Mouse (Mus musculus) embryonic facial prominence, embryonic 12.5 days (tissue): ENCODE data around the gene Tagln2. TPM values are rescaled to one million over a fixed set of nuclear protein-coding genes. Genes with fewer than 3 reads are reported as not detected.

Source experiments
- ATAC-seq: fragments of 200-750 bp; cut with Nextera tagmentation; 2 replicates; pipeline ENCODE4 v1.8.0; 2017; ENCODE audit not compliant: insufficient number of reproducible peaks, insufficient read depth, low FRiP score, low TSS enrichment
- H3K27ac ChIP-seq: fragments of 300-500 bp; sonication (generic); 2 replicates; pipeline ENCODE4 v1.5.1; 2016; ENCODE audit warnings: mild to moderate bottlenecking
- H3K27me3 ChIP-seq: fragments of 300-500 bp; sonication (generic); 2 replicates; pipeline ENCODE4 v1.6.1; 2016; ENCODE audit warnings: mild to moderate bottlenecking, moderate library complexity
- H3K36me3 ChIP-seq: fragments of 300-500 bp; sonication (generic); 2 replicates; pipeline ENCODE4 v1.6.1; 2016; ENCODE audit warnings: mild to moderate bottlenecking
- H3K4me1 ChIP-seq: fragments of 300-500 bp; sonication (generic); 2 replicates; pipeline ENCODE4 v1.6.1; 2016
- H3K4me2 ChIP-seq: fragments of 300-500 bp; sonication (generic); replicated peaks from 2 replicates; pipeline ENCODE4 v1.6.1; 2016; ENCODE audit warnings: mild to moderate bottlenecking, moderate library complexity
- H3K4me3 ChIP-seq: fragments of 300-500 bp; sonication (generic); 2 replicates; pipeline ENCODE4 v1.5.1; 2016; ENCODE audit warnings: mild to moderate bottlenecking
- H3K9ac ChIP-seq: fragments of 300-500 bp; sonication (generic); 2 replicates; pipeline ENCODE4 v1.6.1; 2016; ENCODE audit warnings: mild to moderate bottlenecking, moderate library complexity
- H3K9me3 ChIP-seq: fragments of 300-500 bp; sonication (generic); 2 replicates; pipeline ENCODE4 v1.6.1; 2016; ENCODE audit warnings: mild to moderate bottlenecking, moderate library complexity
- WGBS: fragments of 180-500 bp; shearing (Covaris S2); methylation state at CpG from one replicate; pipeline ENCODE4 v1.1.7; 2016; 5-methylcytosine and 5-hydroxymethylcytosine counted together
- polyA plus RNA-seq: library from polyadenylated mRNA; unstranded; fragments of >200 nt; fragmentation: Nextera tagmentation; extraction: Ambion mirVana; gene quantifications from 2 replicates; pipeline ENCODE4 v1.2.1, GENCODE M21; 2016

The Tagln2 gene
- polyA plus RNA-seq, 1 experiment from 2014 or later, result 80.4 TPM

- Histone ChIP-seq H3K4me1 (peaks cover 38% of the 10 kb centered on the region), H3K27ac (no peak overlapping the region), H3K36me3 (no peaks in the 10 kb centered on the region), H3K27me3 (peaks cover 2% of the 10 kb centered on the region; the same call in 1 of the 2 replicates), H3K4me3 (no peak overlapping the region), H3K4me2 (no peak overlapping the region), H3K9me3 (no peaks in the 10 kb centered on the region), H3K9ac (no peak overlapping the region; the same call in 1 of the 2 replicates)
- ATAC-seq, result no peak
- WGBS, result 54% methylated on average over 5 of the region's 5 CpGs
Measured at GRCm38 (mm10) chr1:172507001-172507400, 7.2 kb downstream of the Tagln2 start.

- no peak overlapping the region for H3K4me3 ChIP-seq
- H3K27me3 ChIP-seq, result no peaks in the 10 kb centered on the region
- 88% methylated on average over 3 of the region's 3 CpGs for WGBS
Measured at GRCm38 (mm10) chr1:172507701-172508100, 7.9 kb downstream of the Tagln2 start.

GRCm38 (mm10) chr1:172508172-172508571 lies 8.3 kb downstream of the Tagln2 start:
- 60% methylated on average over 2 of the region's 2 CpGs for whole genome bisulfite sequencing
- Histone ChIP-seq H3K9me3 (no peaks in the 10 kb centered on the region), H3K4me3 (no peak overlapping the region), H3K4me2 (no peak overlapping the region), H3K4me1 (peaks cover 28% of the 10 kb centered on the region), H3K27me3 (no peaks in the 10 kb centered on the region), H3K36me3 (no peaks in the 10 kb centered on the region), H3K27ac (no peak overlapping the region), H3K9ac (no peak overlapping the region)
- ATAC-seq, result no peak

More at GRCm38 (mm10) chr1:172507701-172508100, 7.9 kb downstream of the Tagln2 start:
- no peak overlapping the region for H3K4me2 ChIP-seq
- no peaks in the 10 kb centered on the region for H3K9me3 ChIP-seq
- no peak overlapping the region for H3K9ac ChIP-seq
- peaks cover 33% of the 10 kb centered on the region for H3K4me1 ChIP-seq
- ATAC-seq, result no peak
- no peaks in the 10 kb centered on the region for H3K36me3 ChIP-seq
- H3K27ac ChIP-seq, result no peak overlapping the region

- Histone ChIP-seq H3K27me3 (no peaks in the 10 kb centered on the region), H3K4me1 (peaks cover 20% of the 10 kb centered on the region), H3K36me3 (no peaks in the 10 kb centered on the region), H3K4me2 (no peak overlapping the region), H3K9ac (no peak overlapping the region), H3K27ac (no peak overlapping the region), H3K4me3 (no peak overlapping the region), H3K9me3 (no peaks in the 10 kb centered on the region)
- ATAC-seq, result no peak
- WGBS, result 79% methylated on average over 5 of the region's 5 CpGs
Measured at GRCm38 (mm10) chr1:172509235-172509634, 9.4 kb downstream of the Tagln2 start.

- Histone ChIP-seq H3K27me3 (no peaks in the 10 kb centered on the region), H3K9me3 (no peaks in the 10 kb centered on the region), H3K4me3 (no peak overlapping the region), H3K9ac (no peak overlapping the region), H3K4me1 (peaks cover 13% of the 10 kb centered on the region; the same call in 1 of the 2 replicates), H3K36me3 (no peaks in the 10 kb centered on the region), H3K4me2 (peak overlapping the region; percentile 7; the same call in 1 of the 2 replicates), H3K27ac (no peak overlapping the region)
- no peak; the same call in 1 of the 2 replicates for ATAC-seq
- WGBS, result 42% methylated on average over 8 of the region's 8 CpGs
Measured at GRCm38 (mm10) chr1:172509983-172510382, 10.1 kb downstream of the Tagln2 start.

- Histone ChIP-seq H3K27ac (no peak overlapping the region), H3K9ac (no peak overlapping the region), H3K9me3 (no peaks in the 10 kb centered on the region), H3K27me3 (no peaks in the 10 kb centered on the region), H3K4me3 (no peak overlapping the region), H3K4me2 (peak overlapping the region; percentile 7; the same call in 1 of the 2 replicates), H3K4me1 (peaks cover 13% of the 10 kb centered on the region; the same call in 1 of the 2 replicates), H3K36me3 (no peaks in the 10 kb centered on the region)
- peak; percentile 45; the same call in 1 of the 2 replicates for ATAC-seq
- 16% methylated on average over 13 of the region's 13 CpGs for WGBS
Measured at GRCm38 (mm10) chr1:172510421-172510972, 10.7 kb downstream of the Tagln2 start.

GRCm38 (mm10) chr1:172512962-172513361 lies 13.1 kb downstream of the Tagln2 start:
- Histone ChIP-seq H3K27me3 (no peaks in the 10 kb centered on the region), H3K9ac (no peak overlapping the region), H3K4me2 (peak overlapping the region; percentile 36), H3K4me3 (no peak overlapping the region), H3K4me1 (peaks cover 13% of the 10 kb centered on the region; the same call in 1 of the 2 replicates), H3K36me3 (no peaks in the 10 kb centered on the region), H3K9me3 (no peaks in the 10 kb centered on the region), H3K27ac (no peak overlapping the region)
- no peak for ATAC-seq
- WGBS, result 19% methylated on average over 13 of the region's 13 CpGs

- ATAC-seq, result no peak
- 76% methylated on average over 17 of the region's 17 CpGs for WGBS
- H3K9me3 ChIP-seq, result no peaks in the 10 kb centered on the region
Measured at GRCm38 (mm10) chr1:172513525-172514212, 13.8 kb downstream of the Tagln2 start.

GRCm38 (mm10) chr1:172514213-172514529 lies 14.3 kb downstream of the Tagln2 start:
- Histone ChIP-seq H3K36me3 (no peaks in the 10 kb centered on the region), H3K4me1 (peaks cover 13% of the 10 kb centered on the region; the same call in 1 of the 2 replicates), H3K27me3 (no peaks in the 10 kb centered on the region), H3K4me2 (no peak overlapping the region), H3K4me3 (no peak overlapping the region), H3K9me3 (no peaks in the 10 kb centered on the region), H3K9ac (no peak overlapping the region), H3K27ac (no peak overlapping the region)
- ATAC-seq, result no peak
- WGBS, result 69% methylated on average over 4 of the region's 4 CpGs

More at GRCm38 (mm10) chr1:172513525-172514212, 13.8 kb downstream of the Tagln2 start:
- Histone ChIP-seq H3K9ac (no peak overlapping the region), H3K4me1 (peaks cover 13% of the 10 kb centered on the region; the same call in 1 of the 2 replicates), H3K4me3 (no peak overlapping the region), H3K4me2 (no peak overlapping the region), H3K36me3 (no peaks in the 10 kb centered on the region), H3K27ac (no peak overlapping the region), H3K27me3 (no peaks in the 10 kb centered on the region)

- Histone ChIP-seq H3K4me1 (peaks cover 13% of the 10 kb centered on the region; the same call in 1 of the 2 replicates), H3K9me3 (no peaks in the 10 kb centered on the region), H3K9ac (no peak overlapping the region), H3K4me2 (no peak overlapping the region), H3K4me3 (no peak overlapping the region), H3K27me3 (no peaks in the 10 kb centered on the region), H3K36me3 (no peaks in the 10 kb centered on the region), H3K27ac (no peak overlapping the region)
- ATAC-seq, result no peak
- 78% methylated on average over 7 of the region's 7 CpGs for WGBS
Measured at GRCm38 (mm10) chr1:172514551-172515268, 14.9 kb downstream of the Tagln2 start.

GRCm38 (mm10) chr1:172515396-172515795 lies 15.5 kb downstream of the Tagln2 start:
- Histone ChIP-seq H3K9me3 (no peaks in the 10 kb centered on the region), H3K9ac (no peak overlapping the region), H3K4me2 (no peak overlapping the region), H3K27ac (no peak overlapping the region), H3K4me1 (peaks cover 13% of the 10 kb centered on the region; the same call in 1 of the 2 replicates), H3K36me3 (no peaks in the 10 kb centered on the region), H3K4me3 (no peak overlapping the region), H3K27me3 (no peaks in the 10 kb centered on the region)
- ATAC-seq, result no peak
- 61% methylated on average over 1 of the region's 1 CpGs for WGBS
